Mouse (Mus musculus): ENCODE results near the gene Lmntd1. TPM values are rescaled to one million over a fixed set of nuclear protein-coding genes. Genes with fewer than 3 reads are reported as not detected.

Gene Lmntd1
- polyA plus RNA-seq, 1 experiment: 0.14 TPM

GRCm38 (mm10) chr6:145404369-145405051 lies 209.6 kb downstream of the Lmntd1 start:
- no peak for DNase-seq (ENCODE audit: low read depth, low spot score)
- WGBS: 87% methylated on average over 10 of the region's 10 CpGs

- DNase-seq (ENCODE audit: low read depth, low spot score): no peak
- WGBS: 7% methylated on average over 4 of the region's 4 CpGs
Observed at GRCm38 (mm10) chr6:145401140-145401539, 213.0 kb downstream of the Lmntd1 start.

GRCm38 (mm10) chr6:145397881-145398280 lies 216.2 kb downstream of the Lmntd1 start:
- no peak for DNase-seq (ENCODE audit: low read depth, low spot score)
- WGBS: 87% methylated on average over 4 of the region's 4 CpGs

- WGBS: 89% methylated on average over 2 of the region's 2 CpGs
- no peak for DNase-seq (ENCODE audit: low read depth, low spot score)
Observed at GRCm38 (mm10) chr6:145396534-145396933, 217.6 kb downstream of the Lmntd1 start.

GRCm38 (mm10) chr6:145390421-145390820 lies 223.7 kb downstream of the Lmntd1 start:
- no peak for DNase-seq (ENCODE audit: low read depth, low spot score)
- 58% methylated on average over 2 of the region's 2 CpGs for WGBS

- WGBS: 88% methylated on average over 7 of the region's 7 CpGs
Observed at GRCm38 (mm10) chr6:145389904-145390303, 224.2 kb downstream of the Lmntd1 start.

GRCm38 (mm10) chr6:145387378-145387777 lies 226.7 kb downstream of the Lmntd1 start:
- 87% methylated on average over 6 of the region's 6 CpGs for WGBS
- DNase-seq (ENCODE audit: low read depth, low spot score): no peak

More at GRCm38 (mm10) chr6:145389904-145390303, 224.2 kb downstream of the Lmntd1 start:
- no peak for DNase-seq (ENCODE audit: low read depth, low spot score)

GRCm38 (mm10) chr6:145382586-145383380 lies 231.3 kb downstream of the Lmntd1 start:
- WGBS: 42% methylated on average over 12 of the region's 12 CpGs
- peak; percentile 42 for DNase-seq (ENCODE audit: low read depth, low spot score)

GRCm38 (mm10) chr6:145380961-145381360 lies 233.2 kb downstream of the Lmntd1 start:
- DNase-seq (ENCODE audit: low read depth, low spot score): no peak
- 94% methylated on average over 8 of the region's 8 CpGs for WGBS

GRCm38 (mm10) chr6:145379175-145379574 lies 234.9 kb downstream of the Lmntd1 start:
- no peak for DNase-seq (ENCODE audit: low read depth, low spot score)
- 31% methylated on average over 6 of the region's 6 CpGs for WGBS

- no peak for DNase-seq (ENCODE audit: low read depth, low spot score)
- WGBS: 49% methylated on average over 4 of the region's 4 CpGs
Observed at GRCm38 (mm10) chr6:145378689-145379088, 235.4 kb downstream of the Lmntd1 start.

- no peak for DNase-seq (ENCODE audit: low read depth, low spot score)
- 54% methylated on average over 2 of the region's 2 CpGs for WGBS
Observed at GRCm38 (mm10) chr6:145374372-145374771, 239.7 kb downstream of the Lmntd1 start.

GRCm38 (mm10) chr6:145373712-145374221 lies 240.4 kb downstream of the Lmntd1 start:
- WGBS: 51% methylated on average over 7 of the region's 7 CpGs
- no peak for DNase-seq (ENCODE audit: low read depth, low spot score)

- DNase-seq (ENCODE audit: low read depth, low spot score): no peak
- 46% methylated on average over 2 of the region's 2 CpGs for WGBS
Observed at GRCm38 (mm10) chr6:145372066-145372465, 242.1 kb downstream of the Lmntd1 start.

- 64% methylated on average over 4 of the region's 4 CpGs for WGBS
- DNase-seq (ENCODE audit: low read depth, low spot score): no peak
Observed at GRCm38 (mm10) chr6:145371586-145371985, 242.5 kb downstream of the Lmntd1 start.

- DNase-seq (ENCODE audit: low read depth, low spot score): no peak
- WGBS: 55% methylated on average over 3 of the region's 3 CpGs
Observed at GRCm38 (mm10) chr6:145370302-145370701, 243.8 kb downstream of the Lmntd1 start.

GRCm38 (mm10) chr6:145369290-145369689 lies 244.8 kb downstream of the Lmntd1 start:
- WGBS: 64% methylated on average over 4 of the region's 4 CpGs
- DNase-seq (ENCODE audit: low read depth, low spot score): no peak

- WGBS: 79% methylated on average over 11 of the region's 11 CpGs
- DNase-seq (ENCODE audit: low read depth, low spot score): no peak
Observed at GRCm38 (mm10) chr6:145366488-145366887, 247.6 kb downstream of the Lmntd1 start.

- 66% methylated on average over 7 of the region's 7 CpGs for whole genome bisulfite sequencing
- DNase-seq (ENCODE audit: low read depth, low spot score): no peak
Observed at GRCm38 (mm10) chr6:145363698-145364097, 250.4 kb downstream of the Lmntd1 start.

GRCm38 (mm10) chr6:145361109-145361694 lies 252.9 kb downstream of the Lmntd1 start:
- 64% methylated on average over 12 of the region's 12 CpGs for WGBS
- no peak for DNase-seq (ENCODE audit: low read depth, low spot score)

Measured in large intestine, adult 2 months (tissue).